Mouse (Mus musculus) gastrocnemius, adult 18-20 months (tissue): ENCODE data around the gene Slc6a13. TPM values are rescaled to one million over a fixed set of nuclear protein-coding genes. Genes with fewer than 3 reads are reported as not detected.
A peak's percentile ranks its signal among the peaks of the same experiment; 100 is the strongest.

Experiments
- DNase-seq: peaks from one replicate; pipeline ENCODE4 v3.0.0; 2021; ENCODE audit warnings: low spot score
- total RNA-seq, 2 experiments: library from RNA; stranded (reverse); gene quantifications; 2 replicates each; pipeline ENCODE4 v1.2.3; 2021

Slc6a13 gene
- total RNA-seq, 2 experiments from 2014 or later: 0.57 to 0.74 TPM

DNA sequence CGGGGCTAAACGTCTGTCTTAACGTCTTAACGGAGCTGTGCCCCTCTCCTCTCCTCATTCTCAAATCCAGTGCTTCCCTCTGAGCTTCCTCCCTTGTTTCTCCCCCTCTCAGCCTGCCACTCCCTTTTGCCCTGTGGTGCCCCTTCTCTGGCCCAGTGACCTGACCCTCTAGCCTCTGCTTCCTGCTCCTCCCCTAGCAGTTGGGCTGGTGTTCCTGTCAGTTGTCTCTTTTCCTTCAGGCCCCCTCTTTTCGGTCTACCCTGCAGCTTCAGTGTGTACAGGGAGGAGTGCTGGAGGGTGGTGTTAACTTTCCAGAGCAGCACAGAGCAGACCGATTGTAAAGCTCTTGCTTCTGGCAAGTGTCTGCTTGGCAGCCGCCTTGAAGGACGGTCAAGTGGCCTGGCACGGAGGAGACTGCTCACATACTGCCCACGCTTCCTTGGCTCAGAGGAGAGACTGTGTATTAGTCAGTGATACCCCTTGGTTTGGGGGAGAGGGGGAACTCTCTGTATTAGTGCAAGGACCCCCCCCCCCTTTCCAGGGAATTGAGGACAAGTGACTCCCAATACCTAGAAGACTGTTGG, 26.6 kb downstream of the Slc6a13 start:
- peak; percentile 47 for DNase-seq

DNA sequence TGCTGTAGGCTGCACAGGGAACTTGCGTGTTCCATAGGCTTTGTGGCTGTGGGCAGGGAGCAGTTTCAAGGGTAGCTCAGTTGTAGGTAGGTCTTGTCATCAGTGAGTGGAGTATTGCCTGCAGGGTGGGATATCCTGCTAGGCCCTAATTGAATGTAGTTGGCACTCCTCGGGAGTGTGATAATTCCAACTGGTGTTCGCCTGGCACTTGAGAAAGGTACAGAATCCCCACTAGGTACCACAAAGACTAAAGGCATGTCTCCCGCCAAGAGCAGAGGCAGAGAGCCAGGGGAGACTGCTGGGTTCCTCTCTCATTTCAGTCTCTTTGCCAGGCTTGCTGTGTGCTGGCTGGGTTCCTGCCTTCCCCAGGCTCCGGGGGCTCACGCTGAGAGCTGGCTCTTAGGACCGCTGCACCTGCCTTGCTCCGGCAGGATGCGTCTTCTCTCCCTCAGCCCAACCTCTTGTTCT, 28.4 kb downstream of the Slc6a13 start:
- DNase-seq: peak; percentile 50

DNA sequence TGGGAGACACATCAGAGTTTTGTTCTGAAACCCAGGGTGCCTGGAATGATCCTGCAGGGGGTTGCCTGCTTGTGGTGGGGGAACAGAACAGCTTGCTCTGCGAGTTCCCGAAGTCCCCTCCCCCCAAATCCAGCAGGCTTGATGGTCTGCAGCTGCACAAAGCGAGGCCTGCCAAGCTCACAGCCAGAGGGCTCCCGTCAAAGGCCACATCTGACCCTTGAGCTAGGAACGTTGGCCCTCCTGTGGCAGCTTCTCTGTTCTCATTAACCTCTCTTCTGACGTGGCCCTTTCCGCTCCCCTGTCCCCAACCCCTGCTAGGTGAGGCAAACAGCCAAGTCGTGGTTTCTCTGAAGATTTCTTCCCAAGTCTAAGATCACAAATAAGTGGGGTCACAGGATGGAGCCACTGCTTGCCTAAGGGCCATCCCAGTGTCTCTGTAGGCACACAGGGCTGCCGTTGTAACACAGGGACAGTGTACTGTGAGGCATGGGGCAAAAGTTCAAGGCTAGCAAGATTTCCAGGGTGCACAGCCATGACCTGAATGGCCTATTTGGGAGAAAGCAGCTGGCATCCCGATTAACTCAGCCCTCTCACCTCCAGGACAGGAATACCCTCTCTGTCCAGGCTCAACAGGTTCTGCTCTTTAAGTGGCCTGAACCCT, 30.0 kb downstream of the Slc6a13 start:
- DNase-seq: no peak

DNA sequence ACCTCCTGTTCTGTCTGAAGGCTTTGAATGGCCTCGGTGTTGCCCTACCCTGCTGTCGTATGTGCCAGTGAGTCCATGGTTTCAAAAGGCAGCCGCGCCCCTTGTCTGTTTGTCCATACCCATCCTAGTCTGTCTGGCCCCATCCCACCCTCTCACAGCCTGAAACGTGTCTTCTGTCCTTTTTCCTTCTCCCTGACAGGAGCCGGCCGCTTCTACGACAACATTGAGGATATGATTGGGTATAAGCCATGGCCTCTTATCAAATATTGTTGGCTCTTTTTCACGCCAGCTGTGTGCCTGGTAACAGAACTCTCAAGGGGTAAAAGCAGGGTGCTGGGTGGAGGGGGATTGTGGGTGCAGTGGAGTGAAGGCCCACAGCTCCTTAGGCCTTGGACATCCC, 35.8 kb downstream of the Slc6a13 start:
- DNase-seq: no peak

DNA sequence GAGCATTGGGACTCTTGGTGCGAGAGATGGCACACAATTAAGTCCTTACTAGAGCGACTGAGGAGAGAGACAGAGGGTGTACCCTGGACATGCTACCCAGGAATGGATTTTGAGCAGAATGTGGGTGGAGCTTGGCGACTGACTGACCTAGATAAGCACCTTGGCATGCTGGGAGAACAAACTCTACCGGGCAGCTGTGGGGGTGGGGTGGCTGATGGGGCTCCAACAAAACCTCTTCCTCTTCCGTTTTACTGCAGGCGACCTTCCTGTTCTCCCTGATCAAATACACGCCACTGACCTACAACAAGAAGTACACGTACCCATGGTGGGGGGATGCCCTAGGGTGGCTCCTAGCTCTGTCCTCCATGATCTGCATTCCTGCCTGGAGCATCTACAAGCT, 36.5 kb downstream of the Slc6a13 start:
- no peak for DNase-seq

DNA sequence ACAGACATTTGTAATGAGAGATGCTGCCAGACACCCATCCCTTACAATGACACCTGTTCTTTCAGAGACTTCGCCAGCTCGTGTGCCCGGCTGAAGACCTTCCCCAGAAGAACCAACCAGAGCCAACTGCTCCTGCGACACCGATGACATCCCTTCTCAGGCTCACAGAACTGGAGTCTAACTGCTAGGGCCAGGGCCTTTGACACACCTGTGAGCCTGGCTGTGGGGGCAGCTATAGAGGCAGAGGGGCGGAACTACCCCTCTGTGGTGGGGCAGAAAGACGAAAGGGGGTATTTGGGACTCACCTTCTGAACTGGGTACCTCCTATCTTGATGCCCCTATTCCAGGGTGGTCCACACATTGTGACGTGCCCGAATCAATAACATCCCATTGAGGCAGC, 37.2 kb downstream of the Slc6a13 start:
- DNase-seq: no peak

DNA sequence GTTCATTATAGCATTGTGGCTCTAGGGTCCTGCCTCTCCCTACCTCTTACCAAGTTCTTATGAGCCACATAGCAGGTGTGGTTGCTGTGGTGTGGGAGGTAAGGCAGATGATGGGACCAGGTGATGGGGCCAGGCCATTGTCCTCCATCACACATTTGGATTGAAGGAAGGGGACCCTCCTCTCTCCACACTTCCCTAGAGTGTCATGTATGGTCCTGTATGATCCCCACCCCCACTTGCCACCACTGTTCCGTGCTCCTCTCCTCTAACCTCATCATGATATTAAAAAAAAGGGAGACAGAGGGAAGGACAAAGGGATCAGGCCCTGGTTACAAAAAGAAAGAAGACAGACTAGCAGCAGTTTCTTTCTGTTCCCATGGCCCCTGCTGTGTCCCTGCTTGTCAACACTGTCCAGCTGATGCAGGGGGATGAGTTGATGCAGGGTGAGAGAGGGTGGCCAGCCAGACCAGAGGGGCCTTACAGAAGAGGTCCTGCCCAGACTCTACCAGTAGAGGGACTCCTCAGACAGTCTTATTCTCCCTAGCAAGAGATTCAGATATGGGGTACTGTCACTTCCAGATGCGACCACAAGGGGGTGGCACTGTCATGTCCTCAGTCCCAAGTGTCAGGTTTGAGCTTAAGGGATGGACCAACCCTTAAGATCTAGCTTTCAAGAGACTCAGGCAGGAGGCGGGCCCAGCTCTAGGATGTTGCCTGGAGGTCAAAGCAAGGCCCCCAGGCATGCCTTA, 37.9 kb downstream of the Slc6a13 start:
- peak; percentile 86 for DNase-seq

DNA sequence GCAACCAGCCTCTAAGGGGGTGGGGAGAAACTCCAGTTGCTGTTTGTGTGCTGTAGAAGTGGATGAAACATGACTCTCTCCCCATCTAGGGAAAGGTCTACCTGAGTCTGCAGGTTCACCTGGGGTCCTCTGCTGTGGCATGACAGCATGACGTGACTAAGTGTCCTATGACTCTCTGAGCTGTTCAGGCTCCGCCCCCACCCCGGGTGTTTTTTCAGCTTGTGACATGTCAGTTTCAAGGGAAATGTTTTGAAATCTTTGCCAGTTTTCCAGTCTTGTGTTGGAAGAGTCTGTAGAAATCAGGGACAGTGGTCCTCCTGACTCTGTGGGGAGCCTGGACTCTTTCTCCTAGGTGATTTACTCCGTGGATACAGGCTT, 38.5 kb downstream of the Slc6a13 start:
- DNase-seq: no peak

DNA sequence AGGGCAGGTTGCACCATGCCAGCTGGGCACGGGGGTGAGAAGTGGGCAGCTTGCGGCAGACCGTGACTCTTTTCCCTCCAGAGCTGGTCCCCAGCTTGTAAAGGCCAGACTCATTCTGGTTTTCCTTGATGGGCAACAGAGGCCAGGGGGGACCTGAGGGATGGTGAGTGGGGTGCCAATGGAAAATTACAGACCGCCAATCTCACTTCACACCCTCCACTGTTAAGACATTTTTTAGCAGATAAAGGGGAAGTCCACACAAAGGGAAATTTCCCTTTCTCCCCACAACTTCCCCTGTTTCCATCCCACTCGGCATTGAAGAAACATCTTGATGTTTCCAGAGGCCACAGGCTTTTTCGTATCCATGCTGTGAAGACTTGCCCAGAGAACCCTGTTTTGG, 41.6 kb downstream of the Slc6a13 start:
- DNase-seq: no peak

DNA sequence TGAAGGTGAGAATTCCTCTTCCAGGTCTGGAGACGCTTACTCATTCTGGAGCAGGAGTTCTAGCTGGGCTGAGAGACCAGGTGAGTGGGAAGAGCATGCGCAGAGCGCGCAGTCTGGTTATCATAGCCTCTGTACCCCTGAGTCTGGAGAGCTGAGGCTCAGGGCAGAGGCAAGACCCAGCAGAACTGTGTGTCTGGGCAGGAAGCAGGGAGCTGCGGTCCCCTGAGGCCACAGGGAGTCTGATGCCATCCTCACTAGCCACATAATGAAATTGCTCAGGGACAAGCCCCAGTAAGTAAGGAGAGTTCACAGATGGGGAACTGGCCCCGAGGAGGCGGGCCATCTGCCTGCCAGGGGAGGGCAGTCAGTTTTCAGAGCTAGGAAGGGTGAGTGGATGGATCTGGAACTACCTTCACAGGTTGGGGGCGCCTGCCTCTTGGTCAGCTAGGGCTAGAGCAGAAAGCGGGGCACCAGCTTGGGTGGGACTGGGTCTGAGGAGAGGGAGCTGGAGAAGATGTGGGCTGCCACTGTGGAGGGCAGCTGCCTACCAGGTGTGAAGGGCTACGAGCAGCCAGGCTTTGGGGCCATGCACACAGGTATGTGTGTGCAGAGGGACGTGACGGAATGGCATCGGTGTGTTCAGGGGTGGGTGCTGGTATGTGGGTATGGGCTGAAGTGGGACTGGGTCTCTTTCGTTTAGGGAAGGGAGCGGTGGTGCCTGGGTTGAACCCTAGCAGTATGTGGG, 43.2 kb downstream of the Slc6a13 start, which contains the start of gene Slc6a12:
Gene Slc6a12, plus strand, starts transcription at position 51 of the 745 bp plus-strand sequence.
- no peak for DNase-seq

DNA sequence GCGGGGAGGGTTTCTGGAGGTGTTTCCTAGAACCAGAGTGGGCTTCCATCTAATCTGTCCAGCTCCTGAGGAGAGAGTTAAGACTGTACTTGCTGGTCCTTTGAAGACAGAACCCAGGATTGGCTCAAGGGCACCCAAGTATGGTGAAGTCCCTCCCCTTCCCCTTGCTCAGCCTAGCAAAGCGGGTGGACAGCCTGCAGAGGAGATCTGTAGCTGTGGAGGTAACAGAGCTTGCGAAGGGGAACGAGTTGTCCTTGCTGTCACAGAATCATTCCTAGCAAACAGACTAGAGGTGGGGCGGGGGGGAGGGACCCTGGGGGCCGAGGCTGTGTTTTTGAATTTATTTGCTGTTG, 43.7 kb downstream of the Slc6a13 start:
- DNase-seq: no peak

DNA sequence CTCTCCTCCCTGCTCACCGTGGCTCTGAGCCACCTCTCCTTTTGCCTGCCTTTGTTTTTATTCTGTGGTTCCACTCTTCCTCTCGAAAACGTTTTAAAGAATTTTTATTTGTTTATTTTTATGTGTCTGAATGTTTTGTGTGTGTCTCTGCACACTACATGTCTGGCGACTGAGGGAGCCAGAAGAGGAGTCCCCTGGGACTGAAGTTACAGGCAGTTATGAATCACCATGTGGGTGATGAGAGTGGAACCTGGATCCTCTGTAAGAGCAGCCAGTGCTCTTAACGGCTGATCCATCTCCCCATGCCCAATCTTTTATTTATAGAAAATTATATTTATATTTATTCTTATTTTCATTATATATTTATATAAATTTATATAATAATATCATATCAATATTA, 44.3 kb downstream of the Slc6a13 start:
- DNase-seq: no peak

DNA sequence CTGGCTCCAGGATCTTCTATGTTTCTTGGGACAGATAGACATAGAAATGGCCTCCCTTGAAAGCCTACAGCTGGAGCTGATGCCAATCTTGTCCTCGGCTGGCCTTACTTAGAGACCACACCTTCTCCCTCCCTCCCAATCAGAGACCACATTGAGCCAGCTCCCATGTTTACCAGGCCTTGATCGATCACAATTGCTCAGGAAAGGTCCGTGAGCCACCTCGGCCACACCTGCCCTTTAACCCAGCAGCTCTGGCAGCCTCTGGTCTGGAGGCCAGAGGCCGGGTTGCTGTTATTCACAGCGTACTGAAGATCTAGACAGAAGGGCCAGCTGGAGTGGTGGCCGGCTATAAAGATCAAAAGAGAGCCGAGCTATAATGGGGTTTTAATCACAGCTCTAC, 46.4 kb downstream of the Slc6a13 start:
- DNase-seq: no peak

DNA sequence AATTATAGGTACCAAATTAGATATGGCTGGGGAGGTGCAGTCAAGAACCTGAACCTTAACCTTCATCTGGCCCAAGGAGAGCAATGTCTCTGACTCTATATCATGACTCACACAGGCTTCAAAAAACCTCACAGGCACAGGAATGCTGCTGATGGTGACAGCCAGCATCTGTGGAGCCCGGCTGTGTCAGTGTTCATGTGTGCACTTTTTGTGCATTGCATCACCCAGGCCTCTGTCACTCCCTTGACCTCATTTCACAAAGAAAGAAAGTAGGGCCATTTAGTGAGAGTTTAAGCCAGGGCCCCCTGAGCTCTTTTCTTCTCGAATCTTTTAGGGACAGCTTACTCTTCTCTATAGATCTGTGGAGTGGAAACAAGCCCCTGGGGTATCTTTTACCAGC, 52.2 kb downstream of the Slc6a13 start:
- no peak for DNase-seq

DNA sequence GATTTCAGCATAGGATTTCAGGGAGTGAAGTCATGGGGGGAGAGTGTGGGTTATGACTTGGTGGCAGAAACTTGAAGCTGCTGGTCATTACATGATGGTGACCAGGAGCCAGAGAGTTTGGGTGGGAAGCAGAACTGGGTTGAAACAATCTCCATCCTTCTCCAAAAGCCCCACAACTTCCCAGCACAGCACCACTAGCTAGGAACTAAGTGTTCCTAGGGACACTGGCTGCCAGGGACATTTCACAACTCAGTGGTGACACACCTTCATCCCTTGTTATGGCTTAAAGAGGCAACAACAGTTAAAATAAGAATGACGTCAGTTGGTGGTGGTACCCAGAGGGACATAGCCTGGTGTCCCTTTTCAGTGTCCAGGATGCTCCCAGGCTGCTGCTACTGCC, 56.0 kb downstream of the Slc6a13 start:
- DNase-seq: peak; percentile 54

DNA sequence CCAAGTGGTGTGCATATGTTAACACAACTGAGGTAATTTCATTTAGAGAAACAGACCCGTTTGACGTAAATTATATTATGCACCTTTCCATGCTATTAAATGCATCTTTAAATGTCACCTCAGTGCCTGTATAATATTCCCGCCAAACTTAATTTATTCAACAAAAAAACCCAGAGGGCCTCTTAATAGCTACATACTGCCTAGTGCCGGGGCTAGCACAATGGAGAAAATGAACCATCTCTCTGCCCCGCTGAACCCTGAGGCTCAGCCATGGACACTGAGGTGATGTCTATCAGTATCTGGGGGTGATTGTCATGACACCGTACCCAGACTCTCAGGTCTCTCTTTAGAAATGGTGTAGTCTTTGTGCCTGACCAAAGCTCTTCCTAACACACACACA, 57.2 kb downstream of the Slc6a13 start:
- DNase-seq: no peak

DNA sequence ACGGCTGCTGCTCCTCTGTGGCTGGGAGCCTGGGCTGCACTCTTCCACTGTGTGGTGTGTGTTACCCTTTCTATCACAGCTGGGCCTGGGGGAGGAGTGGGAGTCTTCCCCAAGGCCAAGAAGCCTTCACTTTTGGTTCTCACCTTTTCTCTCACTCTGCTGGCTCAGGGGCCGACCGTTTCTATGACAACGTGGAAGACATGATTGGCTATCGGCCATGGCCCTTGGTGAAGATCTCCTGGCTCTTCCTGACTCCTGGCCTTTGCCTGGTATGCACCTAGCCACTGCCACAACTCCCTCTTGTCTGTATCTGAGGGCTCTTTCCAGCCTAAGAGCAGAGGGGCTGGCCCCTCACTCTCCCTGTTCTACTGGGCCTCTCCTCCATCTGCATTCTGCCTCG, 63.0 kb downstream of the Slc6a13 start:
- no peak for DNase-seq

DNA sequence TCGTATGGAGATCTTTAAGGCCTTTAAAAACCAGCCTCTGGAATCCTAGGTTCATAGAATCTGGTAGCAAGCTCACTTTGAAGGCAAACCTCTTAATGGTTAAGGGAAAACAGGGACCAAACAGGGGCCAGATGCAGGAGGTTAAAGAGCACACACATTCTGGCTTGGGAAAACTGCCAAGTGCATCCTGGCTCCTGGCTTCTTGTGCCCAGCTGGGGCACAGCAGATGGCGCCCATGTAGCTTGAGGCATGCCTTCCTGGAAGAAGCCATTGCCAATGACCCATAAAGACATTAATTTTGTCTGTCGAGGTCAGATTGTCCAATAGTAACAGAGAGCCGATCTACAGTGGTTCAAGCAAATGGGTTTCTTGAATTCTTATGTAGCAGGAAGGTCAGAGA, 63.9 kb downstream of the Slc6a13 start:
- DNase-seq: no peak

DNA sequence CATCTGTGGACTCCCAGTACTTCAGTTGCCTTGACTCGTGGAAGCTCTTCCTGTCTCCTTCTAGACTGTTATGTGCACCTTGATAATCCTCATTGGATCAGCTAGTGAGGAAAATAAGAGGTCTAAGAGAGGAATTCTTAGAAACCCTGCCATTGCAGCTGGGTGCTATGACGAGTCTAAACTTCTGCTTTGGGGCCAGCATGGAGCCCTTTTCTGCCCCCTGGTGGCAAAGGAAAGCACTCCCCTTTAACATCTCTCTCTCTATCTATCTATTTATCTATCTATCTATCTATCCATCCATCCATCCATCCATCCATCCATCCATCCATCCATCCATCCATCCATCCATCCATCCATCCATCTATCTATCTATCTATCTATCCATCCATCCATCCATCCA, 66.5 kb downstream of the Slc6a13 start:
- DNase-seq: peak; percentile 39

DNA sequence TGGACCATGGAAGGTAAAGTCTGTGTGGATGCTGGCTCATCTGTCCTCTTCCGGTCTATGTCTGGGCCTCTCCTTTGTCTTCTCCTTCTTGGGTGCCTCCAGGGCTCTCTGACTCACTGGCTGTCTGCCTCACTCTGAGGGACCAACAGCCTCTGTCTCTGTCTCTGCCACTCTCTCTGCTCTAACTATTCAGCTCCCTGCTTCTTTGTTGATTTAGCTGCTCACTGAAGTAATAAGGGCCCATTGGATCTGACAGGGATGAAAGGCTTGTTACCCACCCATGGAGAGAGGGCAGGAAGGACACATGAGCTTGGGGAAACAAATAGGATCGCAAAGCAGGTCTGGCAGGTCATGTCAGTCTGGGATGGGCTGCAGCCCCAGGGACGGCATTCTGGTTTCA, 67.1 kb downstream of the Slc6a13 start:
- no peak for DNase-seq

DNA sequence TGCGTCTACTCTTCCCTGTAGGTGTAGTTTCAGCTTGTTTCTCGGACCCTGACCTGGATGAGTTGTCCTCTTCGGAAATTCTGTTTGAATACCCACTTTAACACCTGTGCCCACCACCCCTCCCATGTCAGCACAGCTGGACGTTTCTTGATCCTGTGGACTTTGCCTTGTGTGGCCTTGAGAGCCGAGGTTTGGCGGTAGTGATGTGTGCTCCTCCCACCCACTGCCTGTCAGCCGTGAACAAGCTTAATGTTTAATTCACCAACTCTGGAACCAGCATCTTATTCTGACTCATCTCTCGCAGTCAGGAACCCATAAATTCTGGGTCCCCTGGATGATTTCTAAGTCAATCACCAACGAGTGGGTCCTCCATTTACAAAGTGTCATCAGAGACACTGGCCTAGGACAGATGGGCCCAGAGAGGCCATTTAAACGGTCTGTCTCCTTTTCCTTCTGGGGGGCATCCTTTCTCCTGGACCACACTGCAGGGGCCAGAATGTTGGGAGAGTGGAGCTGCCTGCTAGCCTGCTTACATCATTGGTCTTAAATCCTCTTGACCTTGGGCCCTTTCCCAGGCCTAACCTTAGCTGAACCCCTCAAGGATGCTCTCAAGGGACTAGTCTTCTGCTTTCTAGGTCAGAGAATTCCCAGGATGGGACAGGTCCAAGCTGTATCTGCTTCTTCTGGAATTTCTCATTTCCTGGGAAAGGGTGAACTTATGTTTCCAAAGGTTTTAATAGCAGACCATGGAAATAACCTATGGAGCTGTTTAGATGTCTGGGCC, 71.4 kb downstream of the Slc6a13 start:
- peak; percentile 22 for DNase-seq
